Mouse (Mus musculus): ENCODE data around the gene Olfr433. TPM values are rescaled to one million over a fixed set of nuclear protein-coding genes. Genes with fewer than 3 reads are reported as not detected.
"Not testable (repeated sequence)": the region's sequence is repeated elsewhere in the genome, so short reads cannot be mapped to it uniquely, and the experiment has no call there.

Gene Olfr433
- polyA plus RNA-seq (2012; rRNA removed), result not detected in 2 replicates

- DNase-seq (ENCODE audit: extremely low spot score in 1 of 2, low spot score in 1 of 2), result peak in 1 of 2 experiments; percentile 52
Measured at GRCm38 (mm10) chr1:174040523-174041177, at the start of gene Olfr433. TSS of gene Olfr433 (plus strand) at chr1:174040705.

- DNase-seq (ENCODE audit: extremely low spot score in 1 of 2, low spot score in 1 of 2), result no peak
Measured at GRCm38 (mm10) chr1:173995003-173995402, 45.5 kb upstream of the Olfr433 start.

- DNase-seq (ENCODE audit: extremely low spot score in 1 of 2, low spot score in 1 of 2), result not testable (repeated sequence)
Measured at GRCm38 (mm10) chr1:174004352-174005109, 36.0 kb upstream of the Olfr433 start.

- DNase-seq (ENCODE audit: extremely low spot score in 1 of 2, low spot score in 1 of 2), result not testable (repeated sequence)
Measured at GRCm38 (mm10) chr1:174007050-174007449, 33.5 kb upstream of the Olfr433 start.

- DNase-seq (ENCODE audit: extremely low spot score in 1 of 2, low spot score in 1 of 2), result no peak
Measured at GRCm38 (mm10) chr1:174031698-174032097, 8.8 kb upstream of the Olfr433 start, which contains the start of gene Ifi205. TSS of gene Ifi205 (minus strand) at chr1:174031810.

GRCm38 (mm10) chr1:174035841-174036240 lies 4.7 kb upstream of the Olfr433 start:
- DNase-seq (ENCODE audit: extremely low spot score in 1 of 2, low spot score in 1 of 2), result no peak

GRCm38 (mm10) chr1:174038480-174038879 lies 2.0 kb upstream of the Olfr433 start:
- no peak for DNase-seq (ENCODE audit: extremely low spot score in 1 of 2, low spot score in 1 of 2)

- DNase-seq (ENCODE audit: extremely low spot score in 1 of 2, low spot score in 1 of 2), result not testable (repeated sequence)
Measured at GRCm38 (mm10) chr1:174042091-174042884, 1.8 kb downstream of the Olfr433 start.

- DNase-seq (ENCODE audit: extremely low spot score in 1 of 2, low spot score in 1 of 2), result no peak
Measured at GRCm38 (mm10) chr1:174044431-174044830, 3.9 kb downstream of the Olfr433 start.

GRCm38 (mm10) chr1:174048227-174048626 lies 7.7 kb downstream of the Olfr433 start:
- DNase-seq (ENCODE audit: extremely low spot score in 1 of 2, low spot score in 1 of 2), result not testable (repeated sequence)

GRCm38 (mm10) chr1:174048893-174049292 lies 8.4 kb downstream of the Olfr433 start, which contains the start of gene Olfr432:
TSS of gene Olfr432 (plus strand) at chr1:174049205.
- DNase-seq (ENCODE audit: extremely low spot score in 1 of 2, low spot score in 1 of 2), result no peak

GRCm38 (mm10) chr1:174049357-174049756 lies 8.9 kb downstream of the Olfr433 start:
- not testable (repeated sequence) for DNase-seq (ENCODE audit: extremely low spot score in 1 of 2, low spot score in 1 of 2)

- no peak for DNase-seq (ENCODE audit: extremely low spot score in 1 of 2, low spot score in 1 of 2)
Measured at GRCm38 (mm10) chr1:174050532-174050931, 10.0 kb downstream of the Olfr433 start.

GRCm38 (mm10) chr1:174051515-174051914 lies 11.0 kb downstream of the Olfr433 start:
- DNase-seq (ENCODE audit: extremely low spot score in 1 of 2, low spot score in 1 of 2), result no peak

GRCm38 (mm10) chr1:174051931-174052536 lies 11.5 kb downstream of the Olfr433 start:
- DNase-seq (ENCODE audit: extremely low spot score in 1 of 2, low spot score in 1 of 2), result no peak

- DNase-seq (ENCODE audit: extremely low spot score in 1 of 2, low spot score in 1 of 2), result peak in 1 of 2 experiments; percentile 16
Measured at GRCm38 (mm10) chr1:174052981-174053380, 12.5 kb downstream of the Olfr433 start.

- no peak for DNase-seq (ENCODE audit: extremely low spot score in 1 of 2, low spot score in 1 of 2)
Measured at GRCm38 (mm10) chr1:174055248-174055647, 14.7 kb downstream of the Olfr433 start.

- no peak for DNase-seq (ENCODE audit: extremely low spot score in 1 of 2, low spot score in 1 of 2)
Measured at GRCm38 (mm10) chr1:174066305-174066704, 25.8 kb downstream of the Olfr433 start, which contains the start of gene Olfr430. TSS of gene Olfr430 (plus strand) at chr1:174066605.

- DNase-seq (ENCODE audit: extremely low spot score in 1 of 2, low spot score in 1 of 2), result no peak
Measured at GRCm38 (mm10) chr1:174084031-174084430, 43.5 kb downstream of the Olfr433 start, which contains the start of gene Olfr429. TSS of gene Olfr429 (plus strand) at chr1:174084331.

Measured in frontal cortex, adult 2 months (tissue).